Mouse (Mus musculus): ENCODE measurements around the gene Ifnb1.

The Ifnb1 gene

DNA sequence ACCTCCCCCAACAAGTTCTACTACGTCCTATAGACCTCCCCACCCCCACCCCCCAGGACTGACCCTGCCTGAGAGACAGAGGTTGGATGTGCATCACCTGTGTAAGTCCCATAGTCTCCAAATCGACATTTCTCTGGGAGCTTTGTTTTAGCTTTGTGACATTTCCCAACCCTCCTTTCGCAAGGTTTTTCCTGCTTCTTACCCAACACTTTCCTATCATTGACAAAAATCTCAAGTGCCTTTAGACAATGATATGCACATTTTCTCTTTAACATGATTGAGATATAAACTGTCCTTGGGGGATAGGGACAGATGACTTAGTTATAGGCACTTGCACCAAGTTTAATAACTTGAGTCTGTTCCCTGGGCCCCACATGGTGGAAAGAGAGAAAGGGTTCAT, 21.3 kb downstream of the Ifnb1 start:
- no peak for DNase-seq (ENCODE audit: low spot score in 2 of 2)

DNA sequence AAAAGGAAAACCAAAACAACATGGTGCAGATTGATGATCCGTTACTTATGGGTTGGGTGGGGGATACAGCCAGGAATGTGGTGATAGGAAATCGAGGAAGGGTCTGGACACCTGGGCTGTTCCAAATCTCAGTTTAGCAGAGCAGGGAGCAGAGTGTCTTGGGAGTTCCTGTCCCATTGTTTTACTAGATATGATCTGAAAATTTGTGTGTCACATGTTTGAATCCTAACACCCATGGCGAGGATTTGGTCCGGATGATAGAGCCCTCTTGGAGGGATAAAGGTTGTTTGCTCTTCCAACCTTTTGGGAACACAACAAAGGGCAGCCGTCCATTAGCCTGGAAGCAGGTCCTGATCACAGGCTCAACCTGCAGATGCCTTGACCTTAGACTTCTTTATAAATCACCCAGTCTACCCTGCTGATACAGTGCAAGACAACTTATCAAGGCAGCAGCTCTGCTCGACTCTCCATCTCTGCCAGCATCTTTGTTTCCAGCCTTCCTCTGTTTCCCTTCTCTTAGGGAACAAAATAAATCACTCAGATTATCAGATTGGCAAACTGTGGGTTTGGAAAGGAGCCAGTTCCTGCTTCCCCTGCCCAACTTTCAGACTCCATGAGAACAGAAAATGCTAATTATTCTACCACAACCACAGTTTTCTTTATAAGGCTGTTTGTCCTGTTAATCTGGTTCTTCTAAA, 26.1 kb downstream of the Ifnb1 start:
- DNase-seq (ENCODE audit: low spot score in 2 of 2), result no peak

DNA sequence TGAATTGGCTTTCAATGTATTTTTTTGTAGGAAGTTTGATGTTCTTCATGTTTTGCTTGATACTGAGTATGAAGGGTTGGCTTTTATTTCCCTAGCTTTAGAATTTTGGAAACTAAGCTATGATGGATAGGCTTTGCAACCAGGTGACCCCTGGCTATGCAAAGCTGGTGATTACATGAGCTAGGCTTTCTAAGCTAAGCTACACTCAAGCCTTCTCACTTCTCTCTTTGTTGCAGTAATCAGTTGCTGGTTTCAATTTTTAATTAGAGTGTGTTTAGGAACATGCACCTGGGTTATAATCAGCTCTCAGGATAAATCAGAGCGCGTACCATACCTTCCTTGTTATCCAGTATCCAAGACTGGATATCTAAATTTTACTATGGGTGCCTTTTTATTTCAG, 33.0 kb downstream of the Ifnb1 start:
- DNase-seq (ENCODE audit: low spot score in 2 of 2), result no peak

DNA sequence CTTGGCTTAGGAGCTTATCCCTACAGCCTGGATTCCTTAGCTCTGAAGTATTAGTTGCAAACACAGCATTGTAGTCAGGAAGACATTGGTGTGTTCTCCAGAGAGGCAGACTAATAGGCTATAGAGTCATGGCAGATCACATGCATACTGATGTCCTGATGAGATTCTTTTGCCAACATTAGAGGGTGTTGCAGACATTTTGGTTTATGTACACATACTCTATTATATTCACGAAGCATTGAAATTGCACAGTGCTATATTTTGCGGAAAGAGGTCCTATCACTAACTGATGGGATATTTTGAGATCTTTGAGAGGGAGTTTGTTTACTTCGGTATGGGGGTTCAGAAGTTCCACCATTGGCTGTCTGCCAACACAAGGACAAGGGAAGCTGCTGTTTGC, 34.5 kb downstream of the Ifnb1 start:
- DNase-seq (ENCODE audit: low spot score in 2 of 2), result no peak

DNA sequence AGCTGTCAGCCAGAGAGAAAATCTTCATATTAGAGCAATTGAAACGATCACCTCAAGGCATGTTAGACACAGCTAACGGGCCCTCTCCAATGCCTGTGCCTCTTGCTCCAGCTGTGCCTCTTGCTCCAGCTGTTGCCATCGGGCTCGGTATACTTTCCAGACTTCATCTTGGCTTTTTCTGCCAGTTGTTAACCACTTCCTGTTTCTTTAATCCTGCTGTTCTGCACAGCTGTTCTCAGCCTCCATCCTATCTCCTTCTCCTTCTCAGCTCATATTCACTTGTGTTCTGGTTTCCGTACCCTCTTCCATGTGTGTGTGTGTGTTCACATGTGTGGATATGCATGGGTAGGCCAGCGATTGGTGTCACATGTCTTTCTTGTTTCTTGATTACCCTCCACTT, 42.4 kb downstream of the Ifnb1 start:
- DNase-seq (ENCODE audit: low spot score in 2 of 2), result no peak

DNA sequence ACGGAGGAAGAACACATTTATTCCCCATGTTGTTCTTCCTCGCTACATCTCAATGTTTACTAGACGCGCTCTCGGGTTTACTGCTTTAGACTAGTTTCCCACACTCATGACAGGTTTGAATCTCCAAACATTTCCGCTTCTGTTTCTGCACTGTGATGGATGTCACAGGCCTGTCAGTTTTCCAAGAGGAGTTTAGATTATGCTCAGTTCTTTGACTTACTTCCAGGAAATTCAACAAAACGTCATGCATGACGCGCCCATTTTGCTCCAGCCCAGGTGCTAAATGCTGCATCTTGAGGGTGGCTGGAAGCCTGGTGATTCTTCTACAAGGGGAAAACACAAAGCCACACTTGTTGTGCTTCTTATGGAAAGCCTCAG, 43.8 kb downstream of the Ifnb1 start:
- DNase-seq (ENCODE audit: low spot score in 2 of 2), result no peak

DNA sequence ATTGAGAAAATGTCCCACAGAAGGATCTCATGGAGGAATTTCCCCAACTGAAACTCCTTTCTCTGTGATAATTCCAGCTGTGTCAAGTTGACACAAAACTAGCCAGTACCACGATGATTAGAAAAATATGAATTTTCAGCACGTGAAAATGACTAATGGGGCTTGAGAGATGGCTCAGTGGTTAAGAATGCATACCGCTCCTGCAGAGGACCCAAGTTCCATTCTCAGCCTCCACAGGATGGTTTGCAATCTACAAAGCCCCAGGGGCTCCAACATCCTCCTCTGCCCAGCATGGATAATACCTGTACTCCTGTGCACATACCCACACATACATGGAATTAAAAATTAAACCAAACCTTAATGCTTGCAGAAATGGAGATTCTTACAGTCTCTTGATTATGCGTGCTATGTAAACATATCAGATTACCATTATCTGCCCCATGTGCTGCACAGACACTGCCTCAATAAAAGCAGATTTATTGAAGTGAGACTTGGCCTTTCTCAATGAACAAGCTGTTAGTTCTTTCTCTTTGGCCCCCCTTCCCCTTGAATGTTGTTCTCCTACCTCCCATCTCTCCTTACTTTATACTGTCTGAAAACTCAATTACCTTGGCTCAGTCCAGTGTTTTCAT, 44.3 kb downstream of the Ifnb1 start:
- no peak for DNase-seq (ENCODE audit: low spot score in 2 of 2)

DNA sequence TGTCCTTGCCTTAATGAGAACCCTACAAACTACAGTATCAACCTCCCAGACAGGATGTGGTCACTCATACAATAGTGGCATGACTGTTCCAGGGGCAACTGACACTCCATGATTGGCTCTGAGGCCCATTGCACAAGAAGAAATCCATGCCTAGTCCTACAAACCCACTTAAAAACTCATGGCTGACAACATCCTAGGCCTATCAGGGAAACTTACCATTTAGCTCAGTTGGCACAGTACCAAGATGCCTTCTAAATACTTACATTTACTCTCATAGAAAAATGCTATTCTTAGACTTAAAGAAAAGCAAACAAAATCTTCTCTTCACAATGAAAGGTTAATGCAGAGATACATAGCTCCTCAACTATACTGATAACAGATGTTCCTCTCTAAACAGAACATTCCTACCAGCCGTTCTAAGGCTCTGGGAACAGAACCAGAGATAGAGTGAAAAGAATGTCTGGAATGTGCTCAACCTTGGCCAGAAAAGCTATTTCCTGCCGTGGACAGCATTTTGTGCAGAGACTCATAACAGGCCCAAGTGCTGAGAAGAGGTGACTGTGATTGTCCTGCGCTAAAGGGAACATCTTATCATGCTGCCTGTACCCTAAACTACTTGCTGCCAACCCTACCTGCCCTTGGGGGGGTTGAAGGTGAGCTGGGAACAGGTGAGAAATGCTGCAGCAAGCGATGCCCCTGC, 45.9 kb downstream of the Ifnb1 start:
- DNase-seq (ENCODE audit: low spot score in 2 of 2), result no peak

DNA sequence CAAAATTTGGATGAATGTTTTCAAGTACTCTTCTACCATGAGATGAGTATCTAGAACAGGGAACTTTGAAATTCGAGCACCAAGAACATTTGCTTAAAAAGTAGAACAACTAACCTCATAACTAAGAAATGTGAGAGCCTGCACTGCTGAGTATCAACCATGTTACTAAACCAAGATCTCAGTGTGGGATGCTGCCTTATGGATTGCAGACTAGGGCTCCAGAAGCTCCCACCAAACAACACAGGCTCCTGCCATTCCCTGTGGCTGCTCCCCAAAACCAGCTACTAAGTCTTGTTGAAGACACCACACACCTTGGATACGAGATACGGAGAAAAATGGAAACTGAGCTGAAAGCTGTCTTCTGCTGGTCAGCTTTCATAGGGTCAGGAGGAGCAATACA, 46.5 kb downstream of the Ifnb1 start:
- DNase-seq (ENCODE audit: low spot score in 2 of 2), result no peak
